Mouse (Mus musculus): ENCODE results near the gene Tet2.

DNA sequence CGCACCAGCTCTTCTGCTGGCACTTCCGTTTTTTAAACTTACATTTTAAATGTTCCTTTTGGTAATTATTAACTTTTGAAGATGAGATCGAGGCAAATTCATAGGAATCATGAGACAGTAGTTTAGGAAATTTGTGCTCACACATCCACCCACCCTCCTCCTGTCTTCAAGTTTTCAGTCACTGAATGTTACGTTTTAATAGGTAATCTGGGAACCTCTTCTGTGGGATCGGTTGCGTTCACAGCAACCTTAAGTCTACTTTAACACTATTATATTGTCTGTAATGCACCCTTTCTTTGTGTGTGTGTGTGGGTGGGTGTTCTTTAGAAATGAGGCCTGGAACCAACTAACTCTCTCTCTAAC lies 346 bp upstream of the Tet2 start:
- no peak for TF ChIP-seq E2F4 (IDR thresholded peaks at IDR 0.05; ENCODE audit: insufficient read depth)
- TF ChIP-seq POLR2A (IDR thresholded peaks at IDR 0.05; ENCODE audit: insufficient read length, low read depth): no peak
- no peak for TF ChIP-seq MAX (IDR thresholded peaks at IDR 0.05; ENCODE audit: low read depth)
- no peak for TF ChIP-seq SRF (IDR thresholded peaks at IDR 0.05; ENCODE audit: control insufficient read depth, insufficient read length, low read depth)
- TF ChIP-seq MYOG (IDR thresholded peaks at IDR 0.05; ENCODE audit: control insufficient read depth in 1 of 3, insufficient read depth in 1 of 3, insufficient read length in 2 of 3, low read depth in 2 of 3): no peak
- TF ChIP-seq REST (IDR thresholded peaks at IDR 0.05; ENCODE audit: insufficient read depth, insufficient read length): no peak
- TF ChIP-seq USF1 (IDR thresholded peaks at IDR 0.05; ENCODE audit: low read depth): no peak
